Mouse (Mus musculus) midbrain, postnatal 0 days (tissue): ENCODE data around the gene Ttc39b. TPM values are rescaled to one million over a fixed set of nuclear protein-coding genes. Genes with fewer than 3 reads are reported as not detected.
A peak's percentile ranks its signal among the peaks of the same experiment; 100 is the strongest.

Experiments
- ATAC-seq: fragments of 200-750 bp; cut with Nextera tagmentation; 2 replicates; pipeline ENCODE4 v1.8.0; 2017; ENCODE audit warnings: moderate number of reproducible peaks, mild to moderate bottlenecking, moderate TSS enrichment, moderate library complexity; ENCODE audit not compliant: low FRiP score
- DNase-seq: peaks from one replicate; pipeline ENCODE4 v3.0.0-alpha.2; 2015; ENCODE audit warnings: low spot score
- H3K27ac ChIP-seq: fragments of 300-500 bp; sonication (generic); 2 replicates; pipeline ENCODE4 v1.5.1; 2014; ENCODE audit warnings: low read depth, mild to moderate bottlenecking, low read length, mixed read lengths
- H3K27me3 ChIP-seq: fragments of 300-500 bp; sonication (generic); 2 replicates; pipeline ENCODE4 v1.6.1; 2014; ENCODE audit warnings: low read length, control low read depth, mixed read lengths; ENCODE audit not compliant: insufficient read depth
- H3K36me3 ChIP-seq: fragments of 300-500 bp; sonication (generic); 2 replicates; pipeline ENCODE4 v1.6.1; 2014; ENCODE audit warnings: low read length, control low read depth, mixed read lengths; ENCODE audit not compliant: insufficient read depth
- H3K4me1 ChIP-seq: fragments of 300-500 bp; sonication (generic); 2 replicates; pipeline ENCODE4 v1.6.1; 2014; ENCODE audit warnings: mild to moderate bottlenecking, control low read depth, antibody characterized with exemption, low read length, mixed read lengths; ENCODE audit not compliant: insufficient read depth
- H3K4me2 ChIP-seq: fragments of 300-500 bp; sonication (generic); 2 replicates; pipeline ENCODE4 v1.6.1; 2014; ENCODE audit warnings: low read depth, mild to moderate bottlenecking, low read length, mixed read lengths; ENCODE audit not compliant: poor library complexity, severe bottlenecking
- H3K4me3 ChIP-seq: fragments of 300-500 bp; sonication (generic); 2 replicates; pipeline ENCODE4 v1.5.1; 2014; ENCODE audit warnings: low read depth, mild to moderate bottlenecking, low read length, moderate library complexity
- H3K9ac ChIP-seq: fragments of 300-500 bp; sonication (generic); replicated peaks from 2 replicates; pipeline ENCODE4 v1.6.1; 2014; ENCODE audit warnings: mild to moderate bottlenecking, low read length, moderate library complexity, mixed read lengths; ENCODE audit not compliant: poor library complexity, severe bottlenecking
- H3K9me3 ChIP-seq: fragments of 300-500 bp; sonication (generic); 2 replicates; pipeline ENCODE4 v1.6.1; 2016; ENCODE audit warnings: low read length, control low read depth
- CTCF ChIP-seq: IDR thresholded peaks from 2 replicates; pipeline ENCODE4 v1.5.1; 2016; ENCODE audit warnings: antibody characterized with exemption, mild to moderate bottlenecking
- WGBS: fragments of 180-500 bp; shearing (Covaris S2); extraction: QIAGEN DNeasy Blood & Tissue Kit; methylation state at CpG from one replicate; pipeline ENCODE4 v1.1.7; 2014; 5-methylcytosine and 5-hydroxymethylcytosine counted together
- polyA plus RNA-seq: library from polyadenylated mRNA; unstranded; fragments of >200 nt; fragmentation: Nextera tagmentation; extraction: Ambion mirVana; gene quantifications from 2 replicates; pipeline ENCODE4 v1.2.1, GENCODE M21; 2015
- total RNA-seq: library from RNA; depleted of rRNA; stranded (reverse); fragments of >200 nt; gene quantifications from 2 replicates; pipeline ENCODE4 v1.2.3, GENCODE M21; 2014

The Ttc39b gene
- total and polyA plus RNA-seq, 2 experiments from 2014 or later: 5.7 to 14.7 TPM

GRCm38 (mm10) chr4:83307686-83308469 is 16.2 kb downstream of the Ttc39b start:
- no peak for DNase-seq

DNA sequence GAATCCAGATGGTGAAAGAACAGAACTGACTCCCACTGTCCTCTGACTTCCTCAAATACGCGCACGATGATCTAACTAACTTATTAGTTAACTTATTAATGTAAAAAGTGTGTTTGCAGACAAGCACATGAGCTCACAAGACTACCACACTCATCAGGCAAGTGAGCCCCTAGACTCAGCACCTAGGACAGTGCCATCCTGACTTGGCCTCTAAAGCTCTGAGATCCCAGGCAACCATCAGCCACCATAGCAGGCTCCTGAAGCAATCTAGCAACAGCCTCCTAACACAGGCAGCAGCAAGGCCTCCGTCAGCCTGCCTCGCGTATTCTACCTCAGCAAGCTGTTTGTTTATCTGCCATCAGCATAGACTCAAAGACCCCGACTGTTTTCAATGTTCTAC is 17.2 kb downstream of the Ttc39b start:
- Histone ChIP-seq H3K27me3 (no peaks in the 10 kb centered on the region), H3K9ac (no peak overlapping the region), H3K9me3 (no peaks in the 10 kb centered on the region), H3K4me1 (no peaks in the 10 kb centered on the region), H3K4me3 (no peak overlapping the region), H3K36me3 (no peaks in the 10 kb centered on the region), H3K27ac (no peak overlapping the region), H3K4me2 (no peak overlapping the region)
- ATAC-seq: no peak
- TF ChIP-seq CTCF: no peak
- WGBS: 87% methylated on average over 7 of the region's 7 CpGs
- DNase-seq: no peak

More at GRCm38 (mm10) chr4:83307686-83308469, 16.2 kb downstream of the Ttc39b start:
- TF ChIP-seq CTCF: no peak
- Histone ChIP-seq H3K9ac (no peak overlapping the region), H3K4me3 (no peak overlapping the region), H3K36me3 (no peaks in the 10 kb centered on the region), H3K4me1 (no peaks in the 10 kb centered on the region), H3K27me3 (no peaks in the 10 kb centered on the region), H3K9me3 (no peaks in the 10 kb centered on the region), H3K4me2 (no peak overlapping the region), H3K27ac (no peak overlapping the region)
- no peak for ATAC-seq
- WGBS: 80% methylated on average over 12 of the region's 12 CpGs

GRCm38 (mm10) chr4:83305099-83305498 is 19.0 kb downstream of the Ttc39b start:
- 77% methylated on average over 2 of the region's 2 CpGs for WGBS
- no peak for DNase-seq
- no peak overlapping the region for H3K4me3 ChIP-seq
- no peak for TF ChIP-seq CTCF
- ATAC-seq: no peak
- no peak overlapping the region for H3K9ac ChIP-seq
- H3K9me3 ChIP-seq: no peaks in the 10 kb centered on the region
- no peak overlapping the region for H3K27ac ChIP-seq
- H3K36me3 ChIP-seq: no peaks in the 10 kb centered on the region
- no peaks in the 10 kb centered on the region for H3K4me1 ChIP-seq
- no peaks in the 10 kb centered on the region for H3K27me3 ChIP-seq
- no peak overlapping the region for H3K4me2 ChIP-seq

- WGBS: 41% methylated on average over 13 of the region's 13 CpGs
- no peak overlapping the region for H3K4me2 ChIP-seq
- TF ChIP-seq CTCF: peak; percentile 88
- no peaks in the 10 kb centered on the region for H3K9me3 ChIP-seq
- no peaks in the 10 kb centered on the region for H3K4me1 ChIP-seq
- DNase-seq: peak; percentile 93
- no peaks in the 10 kb centered on the region for H3K27me3 ChIP-seq
- no peak overlapping the region for H3K27ac ChIP-seq
- ATAC-seq: no peak; the same call in 1 of the 2 replicates
- no peaks in the 10 kb centered on the region for H3K36me3 ChIP-seq
- H3K4me3 ChIP-seq: no peak overlapping the region
- H3K9ac ChIP-seq: no peak overlapping the region
Observed at GRCm38 (mm10) chr4:83302887-83303827, 20.9 kb downstream of the Ttc39b start.

DNA sequence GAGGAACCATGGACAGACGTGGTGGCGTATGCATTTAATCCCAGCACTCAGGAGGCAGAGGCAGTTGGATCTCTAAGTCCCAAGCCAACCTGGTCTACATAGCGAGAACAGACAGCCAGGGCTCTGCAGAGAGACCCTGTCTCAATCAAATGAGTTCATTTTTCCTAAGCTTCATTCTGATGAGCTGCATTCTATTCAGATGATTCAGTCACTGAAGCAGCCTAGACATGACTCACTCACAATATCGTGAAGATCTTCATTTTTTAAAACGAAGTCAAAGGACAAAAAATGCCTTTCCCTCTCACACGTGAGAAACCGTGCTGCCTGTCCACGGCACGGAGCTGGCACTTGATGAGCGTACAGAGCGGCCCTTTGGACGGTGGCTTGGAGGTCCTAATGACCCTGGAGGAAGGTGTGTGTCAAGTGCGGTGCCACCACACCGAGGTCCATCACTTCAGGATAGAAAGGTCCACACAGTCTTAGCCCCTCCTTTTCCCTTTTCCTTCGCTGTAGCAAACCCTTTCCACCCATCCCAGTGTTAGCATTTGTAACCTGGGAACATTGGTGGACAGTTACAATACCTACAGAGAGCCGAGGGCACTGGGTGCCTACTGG is 21.8 kb downstream of the Ttc39b start:
- Histone ChIP-seq H3K27ac (no peak overlapping the region), H3K4me3 (no peak overlapping the region), H3K9me3 (no peaks in the 10 kb centered on the region), H3K4me1 (no peaks in the 10 kb centered on the region), H3K36me3 (no peaks in the 10 kb centered on the region), H3K27me3 (no peaks in the 10 kb centered on the region), H3K4me2 (no peak overlapping the region), H3K9ac (no peak overlapping the region)
- 93% methylated on average over 16 of the region's 16 CpGs for WGBS
- TF ChIP-seq CTCF: no peak
- DNase-seq: no peak
- no peak for ATAC-seq
